Mouse (Mus musculus) erythroblast, embryonic 14.5 days (primary cell): ENCODE data around the gene Lypla2.

Source experiments
- GATA1 ChIP-seq: IDR thresholded peaks from 2 replicates; pipeline ENCODE4 v1.6.1; 2012; ENCODE audit warnings: low read length, inconsistent platforms, mixed read lengths
- TAL1 ChIP-seq: IDR thresholded peaks from 3 replicates; pipeline ENCODE4 v1.6.1; 2012; ENCODE audit warnings: low read length, inconsistent platforms, mixed read lengths

DNA sequence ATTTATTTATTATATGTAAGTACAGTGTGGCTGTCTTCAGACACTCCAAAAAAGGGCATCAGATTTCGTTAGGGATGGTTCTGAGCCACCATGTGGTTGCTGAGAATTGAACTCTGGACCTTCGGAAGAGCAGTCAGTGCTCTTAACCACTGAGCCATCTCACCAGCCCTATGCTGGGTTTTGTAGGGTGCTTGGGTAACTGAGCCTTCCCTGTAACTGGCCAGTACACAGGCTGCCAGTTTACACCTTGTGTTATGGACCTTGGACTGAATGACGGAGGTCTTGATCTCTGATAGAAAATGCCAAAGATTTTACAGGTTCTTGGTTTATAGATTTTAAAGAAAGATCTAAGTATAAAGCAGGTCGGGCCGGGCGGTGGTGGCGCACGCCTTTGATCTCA lies 42.2 kb downstream of the Lypla2 start:
- TF ChIP-seq TAL1 (no peak), GATA1 (no peak)
